Mouse (Mus musculus) erythroblast, embryonic 14.5 days (primary cell): Measurements from ENCODE around the gene Rbms3. TPM values are rescaled to one million over a fixed set of nuclear protein-coding genes. Genes with fewer than 3 reads are reported as not detected.

Experiments used
- H3K27me3 ChIP-seq: 2 replicates; pipeline ENCODE4 v1.6.1; 2012; ENCODE audit warnings: inconsistent platforms; ENCODE audit not compliant: control insufficient read depth
- H3K36me3 ChIP-seq: 2 replicates; pipeline ENCODE4 v1.6.1; 2012; ENCODE audit warnings: mild to moderate bottlenecking, inconsistent platforms; ENCODE audit not compliant: control insufficient read depth
- H3K4me1 ChIP-seq: 2 replicates; pipeline ENCODE4 v1.6.1; 2012; ENCODE audit warnings: inconsistent platforms; ENCODE audit not compliant: control insufficient read depth
- H3K4me3 ChIP-seq: replicated peaks from 2 replicates; pipeline ENCODE3; 2012; ENCODE audit warnings: moderate library complexity, mild to moderate bottlenecking, inconsistent platforms
- H3K9me3 ChIP-seq: 2 replicates; pipeline ENCODE4 v1.6.1; 2012; ENCODE audit warnings: low read length, inconsistent platforms, mixed read lengths; ENCODE audit not compliant: control insufficient read depth
- GATA1 ChIP-seq: IDR thresholded peaks from 2 replicates; pipeline ENCODE4 v1.6.1; 2012; ENCODE audit warnings: low read length, inconsistent platforms, mixed read lengths
- TAL1 ChIP-seq: IDR thresholded peaks from 3 replicates; pipeline ENCODE4 v1.6.1; 2012; ENCODE audit warnings: low read length, inconsistent platforms, mixed read lengths
- polyA plus RNA-seq: library from polyadenylated mRNA; stranded (reverse); fragments of >175 nt; gene quantifications from 2 replicates; pipeline ENCODE4 v1.2.3, GENCODE M21; 2012

Gene Rbms3
- polyA plus RNA-seq, 1 experiment = not detected

GRCm38 (mm10) chr9:116973594-116973993, 656.1 kb downstream of the Rbms3 start:
- H3K27me3 ChIP-seq = no peaks in the 10 kb centered on the region
- TF ChIP-seq TAL1 (no peak), GATA1 (no peak)
- H3K36me3 ChIP-seq = no peaks in the 10 kb centered on the region
- no peaks in the 10 kb centered on the region for H3K4me1 ChIP-seq
- no peak overlapping the region for H3K4me3 ChIP-seq
- H3K9me3 ChIP-seq = peaks cover 3% of the 10 kb centered on the region; the same call in 1 of the 2 replicates

GRCm38 (mm10) chr9:116967317-116967716, 662.4 kb downstream of the Rbms3 start:
- no peak for TF ChIP-seq GATA1
- TF ChIP-seq TAL1 = no peak
- no peaks in the 10 kb centered on the region for H3K27me3 ChIP-seq
- no peak overlapping the region for H3K4me3 ChIP-seq
- H3K36me3 ChIP-seq = no peaks in the 10 kb centered on the region
- peaks cover 7% of the 10 kb centered on the region for H3K9me3 ChIP-seq
- H3K4me1 ChIP-seq = no peaks in the 10 kb centered on the region

- Histone ChIP-seq H3K4me1 (no peaks in the 10 kb centered on the region), H3K36me3 (no peaks in the 10 kb centered on the region), H3K27me3 (no peaks in the 10 kb centered on the region), H3K9me3 (peaks cover 12% of the 10 kb centered on the region), H3K4me3 (no peak overlapping the region)
- TF ChIP-seq GATA1 (no peak), TAL1 (no peak)
Observed at GRCm38 (mm10) chr9:116965691-116966090, 664.0 kb downstream of the Rbms3 start.

GRCm38 (mm10) chr9:116956156-116956555, 673.6 kb downstream of the Rbms3 start:
- no peaks in the 10 kb centered on the region for H3K36me3 ChIP-seq
- TF ChIP-seq TAL1 (no peak), GATA1 (no peak)
- peaks cover 12% of the 10 kb centered on the region for H3K9me3 ChIP-seq
- no peaks in the 10 kb centered on the region for H3K27me3 ChIP-seq
- H3K4me1 ChIP-seq = no peaks in the 10 kb centered on the region
- H3K4me3 ChIP-seq = no peak overlapping the region

GRCm38 (mm10) chr9:116948211-116948610, 681.5 kb downstream of the Rbms3 start:
- TF ChIP-seq GATA1 (no peak), TAL1 (no peak)
- Histone ChIP-seq H3K4me3 (no peak overlapping the region), H3K4me1 (no peaks in the 10 kb centered on the region), H3K27me3 (no peaks in the 10 kb centered on the region), H3K36me3 (no peaks in the 10 kb centered on the region), H3K9me3 (no peaks in the 10 kb centered on the region; the same call in 1 of the 2 replicates)

GRCm38 (mm10) chr9:116947369-116947768, 682.3 kb downstream of the Rbms3 start:
- H3K36me3 ChIP-seq = no peaks in the 10 kb centered on the region
- H3K4me1 ChIP-seq = no peaks in the 10 kb centered on the region
- no peak overlapping the region for H3K4me3 ChIP-seq
- H3K9me3 ChIP-seq = no peaks in the 10 kb centered on the region; the same call in 1 of the 2 replicates
- TF ChIP-seq TAL1 (no peak), GATA1 (no peak)
- H3K27me3 ChIP-seq = no peaks in the 10 kb centered on the region

- no peaks in the 10 kb centered on the region for H3K36me3 ChIP-seq
- TF ChIP-seq GATA1 = no peak
- TF ChIP-seq TAL1 = no peak
- H3K9me3 ChIP-seq = peaks cover 2% of the 10 kb centered on the region; the same call in 1 of the 2 replicates
- H3K4me3 ChIP-seq = no peak overlapping the region
- no peaks in the 10 kb centered on the region for H3K27me3 ChIP-seq
- no peaks in the 10 kb centered on the region for H3K4me1 ChIP-seq
Observed at GRCm38 (mm10) chr9:116946787-116947186, 682.9 kb downstream of the Rbms3 start.

- Histone ChIP-seq H3K9me3 (peaks cover 5% of the 10 kb centered on the region; the same call in 1 of the 2 replicates), H3K36me3 (no peaks in the 10 kb centered on the region), H3K4me3 (no peak overlapping the region), H3K4me1 (no peaks in the 10 kb centered on the region), H3K27me3 (no peaks in the 10 kb centered on the region)
- no peak for TF ChIP-seq TAL1
- no peak for TF ChIP-seq GATA1
Observed at GRCm38 (mm10) chr9:116945689-116946088, 684.0 kb downstream of the Rbms3 start.

- no peak for TF ChIP-seq GATA1
- TF ChIP-seq TAL1 = no peak
- peaks cover 11% of the 10 kb centered on the region; the same call in 1 of the 2 replicates for H3K9me3 ChIP-seq
- no peaks in the 10 kb centered on the region for H3K36me3 ChIP-seq
- no peaks in the 10 kb centered on the region for H3K4me1 ChIP-seq
- H3K27me3 ChIP-seq = no peaks in the 10 kb centered on the region
- H3K4me3 ChIP-seq = no peak overlapping the region
Observed at GRCm38 (mm10) chr9:116943902-116944301, 685.8 kb downstream of the Rbms3 start.

GRCm38 (mm10) chr9:116941116-116941515, 688.6 kb downstream of the Rbms3 start:
- H3K9me3 ChIP-seq = peaks cover 11% of the 10 kb centered on the region; the same call in 1 of the 2 replicates

More at GRCm38 (mm10) chr9:116941116-116941515, 688.6 kb downstream of the Rbms3 start:
- TF ChIP-seq TAL1 (no peak), GATA1 (no peak)
- Histone ChIP-seq H3K4me1 (no peaks in the 10 kb centered on the region), H3K27me3 (no peaks in the 10 kb centered on the region), H3K36me3 (no peaks in the 10 kb centered on the region), H3K4me3 (no peak overlapping the region)
